Mouse (Mus musculus) bone marrow macrophage, adult 2 months (primary cell): ENCODE data around the gene Nsmf.

ENCODE experiments used
- CTCF ChIP-seq: IDR thresholded peaks from 2 replicates; pipeline ENCODE4 v1.5.1; 2012; ENCODE audit warnings: low read depth, mild to moderate bottlenecking, low read length, moderate library complexity
- POLR2A ChIP-seq: IDR thresholded peaks from 2 replicates; pipeline ENCODE4 v1.6.1; 2012; ENCODE audit warnings: mild to moderate bottlenecking, low read depth, low read length, borderline replicate concordance

DNA sequence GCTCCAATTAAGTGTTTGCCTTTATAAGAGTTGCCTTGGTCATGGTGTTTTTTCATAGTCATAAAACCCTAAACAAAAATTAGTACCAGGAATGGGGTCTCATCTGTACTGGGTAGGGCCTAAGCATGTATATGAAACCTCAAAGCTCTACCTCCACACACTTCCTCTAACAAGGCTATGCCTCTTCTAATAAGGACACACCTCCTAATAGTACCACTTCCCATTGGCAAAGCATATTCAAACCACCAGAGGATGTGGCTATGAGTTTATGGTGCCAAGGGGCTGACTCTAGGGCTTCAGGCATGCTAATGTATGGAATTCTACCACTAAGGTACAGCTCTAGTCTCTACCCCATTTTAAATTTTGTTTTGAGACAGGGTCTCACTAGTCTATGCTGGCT, 11.4 kb downstream of the Nsmf start:
- TF ChIP-seq POLR2A = no peak
- no peak for TF ChIP-seq CTCF
